Mouse (Mus musculus): ENCODE measurements at regions not wholly inside any gene's neighbourhood (a gene's known extent, or its start where the extent isn't known, plus 50 kb on each side); places are given as distances from the start of the nearest gene placed in this dataset.

DNA sequence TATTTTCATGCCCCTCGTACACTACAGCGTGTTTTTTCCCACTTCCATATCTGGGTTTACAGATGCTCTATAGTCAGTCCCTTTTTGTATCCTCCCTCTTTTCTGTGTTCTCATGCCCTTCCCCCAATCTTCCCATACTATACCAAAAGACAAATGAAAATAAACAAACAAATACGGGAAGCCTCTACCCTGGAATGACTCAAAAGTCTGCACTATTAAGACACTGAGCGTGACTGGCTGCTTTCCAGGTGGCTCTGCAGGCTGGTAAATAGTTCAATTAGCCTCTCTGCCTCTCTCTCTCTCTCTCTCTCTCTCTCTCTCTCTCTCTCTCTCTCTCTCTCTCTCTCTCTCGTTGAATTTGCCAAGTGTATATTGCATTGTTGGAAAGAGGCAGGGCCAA is 464.5 kb upstream of the Pou3f3 start:
- DNase-seq (ENCODE audit: low spot score in 2 of 2): no peak

DNA sequence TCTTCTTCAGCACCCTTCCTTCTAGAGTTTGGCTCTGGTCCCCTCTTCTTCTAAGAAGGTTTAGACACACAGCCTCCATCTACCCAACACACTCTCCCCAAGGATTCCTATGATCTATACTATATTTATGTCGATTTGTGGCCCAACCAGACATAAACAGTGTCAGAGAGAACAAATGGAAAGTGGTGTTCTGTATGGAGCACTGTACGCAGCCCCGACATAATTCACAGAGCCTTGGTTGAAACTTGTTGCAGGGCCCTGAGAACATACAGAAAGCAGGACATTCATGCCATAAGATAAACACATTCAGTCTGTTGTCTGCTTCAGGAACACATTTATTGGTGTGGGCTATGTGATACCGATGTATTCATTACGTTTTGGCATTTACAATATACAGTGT is 463.7 kb upstream of the Pou3f3 start:
- no peak for DNase-seq (ENCODE audit: low spot score in 2 of 2)

DNA sequence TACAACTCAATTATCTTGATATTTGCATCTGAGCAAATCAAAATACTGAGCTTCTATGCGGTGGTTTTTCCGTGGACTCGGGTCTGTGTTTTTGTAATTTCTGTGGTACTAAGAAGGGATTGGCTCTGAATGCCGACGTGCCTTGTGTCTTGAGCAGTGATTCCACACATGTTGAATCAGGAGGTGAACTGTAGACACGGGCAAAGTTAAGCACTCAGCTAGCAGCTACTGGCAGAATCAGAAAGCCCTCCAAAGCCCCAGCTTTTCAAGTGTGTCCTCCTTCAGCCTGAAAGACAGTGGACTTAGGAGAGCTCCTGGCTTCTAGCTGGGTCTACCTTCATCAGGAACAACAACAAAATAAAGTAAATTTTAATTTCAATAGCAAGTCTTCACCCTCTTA is 462.9 kb upstream of the Pou3f3 start:
- no peak for DNase-seq (ENCODE audit: low spot score in 2 of 2)

DNA sequence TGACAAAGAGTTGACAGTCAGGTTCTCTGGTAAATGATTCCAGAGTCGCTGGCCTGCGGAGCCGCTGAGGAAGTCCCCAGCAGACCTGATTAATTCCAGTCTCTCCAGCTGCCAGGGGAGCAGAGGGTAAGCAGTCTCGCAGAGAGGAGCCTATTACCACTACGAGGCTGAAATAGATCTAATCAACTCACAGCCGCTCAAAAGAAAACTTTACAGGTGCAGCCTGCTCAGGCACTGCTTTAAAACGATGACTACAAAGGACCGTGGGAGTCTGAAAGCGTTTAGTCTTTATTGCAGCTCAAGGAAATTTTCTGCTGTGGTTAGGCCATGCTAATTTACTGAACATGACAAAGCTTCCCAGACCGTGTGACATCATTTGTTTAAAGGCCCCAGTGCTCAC is 462.3 kb upstream of the Pou3f3 start:
- DNase-seq (ENCODE audit: low spot score in 2 of 2): no peak

DNA sequence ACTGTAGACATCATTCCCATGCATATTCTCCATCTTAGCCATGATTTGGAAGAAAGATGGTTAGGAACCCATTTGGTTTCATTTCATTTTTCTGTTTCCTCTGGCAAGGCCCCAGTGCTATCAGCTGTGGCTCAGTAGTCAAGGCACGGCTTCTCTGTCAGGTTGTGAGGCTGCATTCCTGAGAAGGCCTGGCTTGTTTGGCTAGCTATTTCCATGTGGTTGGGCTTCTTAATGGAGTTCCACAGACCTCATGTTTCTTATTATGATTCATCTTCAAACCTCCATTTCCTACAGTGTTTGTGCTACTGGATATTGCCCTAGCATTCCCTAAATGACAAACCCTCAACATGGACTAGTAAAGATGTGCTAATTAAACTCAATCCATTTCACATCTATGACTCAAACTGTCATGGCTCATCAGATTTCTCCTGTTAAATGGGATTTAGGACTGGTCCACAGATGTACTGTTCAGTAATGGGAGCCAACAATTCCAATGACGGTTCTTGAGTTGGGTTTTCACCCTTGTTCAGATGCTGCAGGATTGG is 459.0 kb upstream of the Pou3f3 start:
- no peak for DNase-seq (ENCODE audit: low spot score in 2 of 2)

DNA sequence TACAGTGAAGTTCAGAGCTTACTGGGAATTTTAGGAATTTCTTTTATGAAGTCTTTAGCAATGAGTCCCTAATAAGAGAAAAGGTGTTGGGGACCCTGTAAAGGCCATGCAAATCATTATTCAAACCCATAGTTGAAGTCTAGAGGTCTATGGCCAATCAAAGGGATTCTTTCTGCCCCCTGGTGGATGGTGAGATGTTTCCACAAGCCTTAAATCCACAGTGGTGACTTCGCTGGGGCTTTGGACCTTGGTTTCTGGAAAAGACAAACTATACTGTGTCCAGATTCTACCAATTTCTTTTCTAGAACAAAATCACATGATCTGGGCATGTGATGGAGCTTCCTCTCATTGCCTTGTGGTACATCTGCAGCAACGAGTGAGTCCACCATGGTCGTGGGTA is 457.2 kb upstream of the Pou3f3 start:
- DNase-seq (ENCODE audit: low spot score in 2 of 2): no peak

DNA sequence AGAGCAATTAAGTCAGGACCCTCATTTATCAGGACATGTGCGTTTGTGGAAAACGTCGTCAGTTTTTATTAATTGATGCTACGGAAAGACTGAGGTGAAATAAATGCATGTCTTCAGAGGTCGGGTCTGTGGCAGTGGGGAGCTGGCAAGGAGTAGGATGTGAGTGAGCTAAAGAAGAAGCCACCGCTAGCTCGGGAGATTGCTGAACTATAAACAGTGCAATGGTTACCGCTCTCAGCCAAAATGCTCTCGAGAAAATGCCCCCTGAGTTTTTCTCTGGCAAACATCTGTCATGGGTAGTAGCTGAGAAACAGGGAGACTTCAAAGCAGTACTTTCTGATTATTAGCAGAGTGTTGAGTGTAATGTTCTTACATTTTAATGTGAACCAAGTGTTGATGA is 454.4 kb upstream of the Pou3f3 start:
- DNase-seq (ENCODE audit: low spot score in 2 of 2): no peak

DNA sequence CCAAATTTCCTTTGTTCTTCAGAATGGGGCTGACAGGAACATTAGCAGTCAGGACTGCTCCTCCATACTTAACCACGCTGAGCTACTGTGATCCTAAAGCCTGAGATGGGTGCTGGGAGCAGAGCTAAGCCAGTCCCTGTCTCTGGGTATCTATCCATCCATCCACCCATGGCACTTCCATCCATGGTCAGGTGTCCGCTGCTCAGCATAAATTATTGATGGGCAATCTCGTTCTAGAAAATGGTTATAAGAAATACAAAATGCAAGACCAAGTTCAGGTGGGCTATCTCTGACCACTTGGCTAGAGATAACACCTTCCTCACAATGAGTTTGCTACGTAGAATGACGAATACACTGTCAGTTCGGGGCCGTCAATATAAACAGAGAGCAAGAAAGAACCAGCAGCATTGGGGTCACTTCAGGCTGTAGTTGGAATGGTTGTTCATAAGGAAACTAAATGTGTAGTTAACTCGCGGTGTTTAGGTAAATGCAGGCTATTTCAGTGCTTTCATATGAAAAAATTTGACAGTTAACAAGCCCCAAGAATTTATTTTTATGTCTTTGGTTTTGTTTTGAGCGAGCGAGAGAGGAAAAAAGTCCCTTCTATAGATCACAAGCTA is 453.9 kb upstream of the Pou3f3 start:
- DNase-seq (ENCODE audit: low spot score in 2 of 2): no peak

DNA sequence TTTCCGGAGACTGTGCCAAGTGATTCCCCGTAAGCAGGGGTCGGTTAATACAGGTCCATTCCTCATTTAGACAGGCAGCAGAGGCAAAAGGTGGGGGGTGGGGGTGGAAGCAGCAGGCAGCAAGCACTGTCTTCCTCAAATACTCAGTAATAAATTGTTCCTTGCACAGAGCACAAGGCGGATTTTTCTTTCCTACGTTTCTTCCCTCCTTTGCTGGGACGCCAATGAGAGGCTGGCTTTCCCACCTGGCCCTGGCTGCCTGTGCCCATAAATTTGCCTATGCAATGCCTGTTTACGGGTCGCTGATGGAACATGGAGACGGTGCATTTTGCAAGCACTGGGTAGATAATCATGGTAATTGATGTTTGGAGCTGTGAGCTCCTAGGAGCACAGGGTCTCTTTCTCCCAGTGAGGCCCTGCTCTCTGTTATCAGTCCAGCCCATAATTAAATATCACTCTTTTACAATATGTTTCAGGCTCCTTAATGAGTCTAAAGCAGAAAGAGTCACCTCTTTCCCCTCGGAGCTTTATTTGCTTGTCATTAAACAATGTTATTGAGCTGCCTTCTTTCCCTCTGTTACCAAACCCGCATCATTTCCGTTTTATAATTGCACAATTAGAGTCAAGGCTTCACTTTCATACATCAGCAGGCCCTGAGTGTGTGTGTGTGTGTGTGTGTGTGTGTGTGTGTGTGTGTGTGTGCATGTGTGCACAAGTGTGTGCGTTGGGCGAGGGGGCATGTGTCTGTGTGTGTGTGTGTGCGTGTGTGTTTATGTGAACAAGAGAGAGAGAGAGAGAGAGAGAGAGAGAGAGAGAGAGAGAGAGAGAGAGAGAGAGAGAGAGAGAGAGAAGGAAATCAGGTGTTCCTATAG is 452.7 kb upstream of the Pou3f3 start:
- no peak for DNase-seq (ENCODE audit: low spot score in 2 of 2)

DNA sequence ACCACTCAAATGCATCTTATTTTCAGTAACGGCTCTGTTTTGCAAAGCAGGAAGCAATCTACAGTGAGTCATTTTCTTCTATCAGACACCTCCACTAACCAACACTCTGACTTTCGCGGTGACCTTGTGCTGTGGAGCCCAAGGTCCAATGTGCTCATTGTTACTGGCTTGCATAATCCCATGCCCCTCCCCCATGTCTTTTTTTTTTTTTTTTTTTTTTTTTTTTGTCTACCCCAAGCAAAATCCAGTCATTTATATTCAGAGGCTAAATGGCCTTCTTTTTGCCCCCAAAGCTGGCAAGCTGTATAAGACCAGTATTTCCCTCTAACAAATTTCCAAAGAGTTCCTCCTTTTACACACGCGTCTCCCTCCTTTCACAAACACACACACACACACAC is 452.1 kb upstream of the Pou3f3 start:
- no peak for DNase-seq (ENCODE audit: low spot score in 2 of 2)

DNA sequence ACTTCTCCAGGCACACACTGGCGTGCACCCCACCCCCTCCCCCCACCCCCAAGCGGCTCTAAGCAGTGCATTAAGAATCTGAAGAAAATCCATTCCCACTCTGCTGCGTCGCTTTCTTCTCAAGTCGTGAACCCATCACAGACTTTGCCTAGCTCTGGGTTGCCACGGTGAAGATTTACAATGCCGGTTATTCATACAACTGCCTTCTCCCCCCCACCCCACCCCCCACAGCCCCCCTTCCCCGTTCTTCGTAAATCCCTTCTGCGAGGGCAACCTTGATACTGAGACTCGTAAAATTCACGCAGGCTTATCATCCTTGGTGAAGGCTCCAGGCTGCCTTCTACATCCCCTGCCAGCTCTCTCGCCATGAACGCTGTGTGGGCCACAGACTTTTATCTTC is 451.7 kb upstream of the Pou3f3 start:
- DNase-seq (ENCODE audit: low spot score in 2 of 2): no peak

DNA sequence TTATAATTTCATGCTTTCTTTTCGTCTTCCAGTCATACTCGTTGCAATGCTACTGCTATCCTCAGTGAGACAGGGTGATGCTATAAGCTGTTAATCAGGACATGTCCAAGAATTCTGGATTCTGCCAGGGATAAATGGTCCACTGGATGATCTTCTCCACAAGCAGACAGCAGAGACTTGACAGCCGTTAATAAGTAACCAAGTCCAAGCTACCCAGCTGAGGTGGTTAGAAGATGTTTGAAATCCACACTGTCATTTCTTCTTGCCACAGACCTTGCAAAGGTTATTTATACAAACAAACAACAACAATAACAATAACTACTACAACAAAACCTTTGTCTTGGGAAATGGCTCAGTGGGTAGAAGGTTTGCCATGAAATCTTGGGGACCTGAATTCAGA is 443.2 kb upstream of the Pou3f3 start:
- DNase-seq (ENCODE audit: low spot score in 2 of 2): no peak

DNA sequence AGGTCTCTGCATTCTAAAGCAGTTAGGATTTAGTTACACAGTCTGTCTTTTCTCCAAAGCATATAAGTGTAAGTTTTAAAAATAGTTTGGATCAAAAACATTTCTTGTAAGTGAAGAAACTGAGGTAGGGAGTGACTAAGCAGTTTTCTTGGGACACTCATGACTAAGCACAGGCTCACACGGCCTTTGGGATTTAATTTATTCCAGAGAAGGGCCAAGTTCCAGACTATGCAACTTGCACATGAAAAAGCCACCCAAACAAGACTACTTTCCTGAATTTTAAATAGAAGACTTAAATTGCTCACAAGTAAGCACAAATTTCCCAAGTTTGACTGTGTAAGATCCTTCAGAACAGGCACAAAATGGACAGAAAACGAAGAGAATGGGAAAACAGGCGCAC is 441.8 kb upstream of the Pou3f3 start:
- no peak for DNase-seq (ENCODE audit: low spot score in 2 of 2)

DNA sequence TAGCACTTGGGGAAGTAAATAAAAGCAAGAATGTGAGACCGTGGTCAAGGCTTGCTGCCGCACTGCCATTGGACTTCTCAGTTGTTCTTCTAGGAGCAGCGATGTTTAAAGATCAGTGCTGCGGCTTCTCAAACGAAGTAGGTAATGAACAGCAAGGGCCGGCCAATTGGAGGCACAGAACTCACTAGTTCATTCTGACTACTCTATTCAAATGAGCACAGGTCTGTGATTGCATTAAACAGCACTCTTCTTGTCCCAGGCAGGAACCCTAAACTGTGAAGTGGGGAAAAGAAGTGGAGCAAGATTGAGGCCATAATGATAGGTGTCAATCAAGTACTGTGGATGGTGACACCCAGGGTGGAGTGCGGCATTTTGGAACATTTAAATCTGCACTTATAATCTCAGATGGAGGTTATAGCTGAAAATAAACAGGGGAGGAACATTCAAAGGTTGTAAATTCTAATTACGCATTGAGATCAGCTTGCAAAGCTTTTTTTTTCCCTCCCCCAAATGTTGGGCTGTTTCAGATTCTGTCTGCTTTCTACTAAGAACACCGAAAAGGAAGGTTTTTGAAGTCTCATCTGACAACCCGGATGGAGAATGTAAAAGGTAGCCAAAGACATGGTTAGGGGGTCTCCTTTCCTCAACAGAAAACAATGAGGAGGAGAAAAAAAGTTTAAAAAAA is 438.5 kb upstream of the Pou3f3 start:
- no peak for DNase-seq (ENCODE audit: low spot score in 2 of 2)

DNA sequence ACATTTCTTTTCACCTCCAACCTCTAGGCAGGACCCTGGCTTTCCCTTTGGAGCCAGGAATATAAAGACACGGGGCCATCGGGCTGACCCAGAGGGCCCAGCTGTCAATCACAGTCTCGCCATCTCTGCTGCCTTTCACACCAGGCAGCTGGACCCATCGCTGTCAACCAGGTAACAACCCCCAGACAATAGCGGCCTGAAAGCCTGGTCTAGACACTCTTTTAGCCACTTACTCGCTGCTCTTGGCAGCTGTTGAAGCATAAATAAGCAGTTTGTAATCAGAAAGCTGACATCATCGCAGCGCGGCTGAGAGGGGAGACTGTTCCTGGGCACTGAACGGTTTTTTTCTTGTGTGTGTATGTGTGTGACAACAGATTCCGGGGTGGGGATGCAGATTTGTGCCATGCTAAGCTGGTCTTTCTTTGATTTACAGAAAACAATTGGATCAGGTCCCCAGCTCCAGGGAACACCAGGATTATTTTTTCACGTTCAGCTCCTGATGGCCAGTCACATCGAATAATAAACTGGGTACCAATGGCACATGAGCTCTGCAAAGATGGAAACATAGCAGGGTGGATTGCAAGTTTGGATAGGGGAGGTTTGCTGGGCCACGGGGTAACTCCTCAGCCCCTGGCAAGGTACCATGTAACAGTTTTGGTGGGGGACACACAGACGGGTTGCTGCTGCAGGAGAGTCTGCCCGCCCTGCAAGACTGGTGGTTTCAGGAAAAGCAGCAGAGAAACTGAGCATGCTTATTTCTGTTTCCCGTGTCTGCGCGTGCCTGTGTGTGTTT is 437.6 kb upstream of the Pou3f3 start:
- no peak for DNase-seq (ENCODE audit: low spot score in 2 of 2)

DNA sequence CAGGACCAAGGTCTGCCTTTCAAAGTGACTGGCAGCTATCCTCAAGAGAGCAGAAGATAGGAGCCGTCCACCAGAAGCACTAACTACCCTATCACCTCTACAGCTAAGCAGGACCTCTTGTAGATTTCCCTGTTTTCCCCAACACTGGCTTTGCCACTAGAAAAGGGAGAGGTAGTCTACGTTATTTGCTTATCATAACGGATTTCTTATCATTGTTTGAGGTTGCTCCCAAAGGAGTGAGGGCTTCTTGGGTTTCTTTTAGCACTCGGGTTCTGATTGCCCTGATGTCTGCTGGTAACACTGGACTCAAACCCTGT is 437.0 kb upstream of the Pou3f3 start:
- DNase-seq (ENCODE audit: low spot score in 2 of 2): no peak

DNA sequence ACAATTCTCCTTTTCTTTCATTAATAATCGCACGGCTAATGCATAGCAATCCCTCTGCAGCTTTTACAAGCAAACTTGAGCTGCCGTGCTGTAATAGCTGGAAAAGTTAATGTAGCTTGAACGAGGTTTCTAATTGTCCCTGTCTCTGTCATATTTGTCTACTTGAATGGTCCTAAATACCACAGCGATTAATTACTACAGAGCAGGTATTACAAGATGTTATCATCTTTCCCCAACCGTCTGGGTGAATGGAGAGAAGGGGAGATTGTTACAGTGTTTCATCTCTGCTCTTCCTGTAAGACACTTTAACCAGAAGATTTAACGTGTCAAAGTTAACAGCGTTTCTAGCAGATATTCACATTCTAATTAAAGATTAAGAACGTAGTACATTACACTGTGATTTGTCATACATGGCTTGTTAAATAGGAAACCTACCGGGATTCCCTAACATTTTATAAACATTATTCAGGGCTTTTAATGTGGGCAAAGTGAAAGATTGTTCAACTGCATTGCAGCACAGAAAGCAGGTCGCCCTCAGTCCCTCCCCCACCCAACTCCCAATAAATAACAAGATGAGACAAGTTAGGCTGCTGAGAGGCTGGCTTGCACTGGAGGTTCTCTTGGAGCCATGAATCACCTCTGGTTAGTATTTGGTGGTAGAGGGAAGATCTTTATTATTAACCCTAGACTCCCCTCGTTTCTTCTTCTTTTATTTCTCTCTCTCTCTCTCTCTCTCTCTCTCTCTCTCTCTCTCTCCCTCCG is 436.2 kb upstream of the Pou3f3 start:
- DNase-seq (ENCODE audit: low spot score in 2 of 2): no peak

DNA sequence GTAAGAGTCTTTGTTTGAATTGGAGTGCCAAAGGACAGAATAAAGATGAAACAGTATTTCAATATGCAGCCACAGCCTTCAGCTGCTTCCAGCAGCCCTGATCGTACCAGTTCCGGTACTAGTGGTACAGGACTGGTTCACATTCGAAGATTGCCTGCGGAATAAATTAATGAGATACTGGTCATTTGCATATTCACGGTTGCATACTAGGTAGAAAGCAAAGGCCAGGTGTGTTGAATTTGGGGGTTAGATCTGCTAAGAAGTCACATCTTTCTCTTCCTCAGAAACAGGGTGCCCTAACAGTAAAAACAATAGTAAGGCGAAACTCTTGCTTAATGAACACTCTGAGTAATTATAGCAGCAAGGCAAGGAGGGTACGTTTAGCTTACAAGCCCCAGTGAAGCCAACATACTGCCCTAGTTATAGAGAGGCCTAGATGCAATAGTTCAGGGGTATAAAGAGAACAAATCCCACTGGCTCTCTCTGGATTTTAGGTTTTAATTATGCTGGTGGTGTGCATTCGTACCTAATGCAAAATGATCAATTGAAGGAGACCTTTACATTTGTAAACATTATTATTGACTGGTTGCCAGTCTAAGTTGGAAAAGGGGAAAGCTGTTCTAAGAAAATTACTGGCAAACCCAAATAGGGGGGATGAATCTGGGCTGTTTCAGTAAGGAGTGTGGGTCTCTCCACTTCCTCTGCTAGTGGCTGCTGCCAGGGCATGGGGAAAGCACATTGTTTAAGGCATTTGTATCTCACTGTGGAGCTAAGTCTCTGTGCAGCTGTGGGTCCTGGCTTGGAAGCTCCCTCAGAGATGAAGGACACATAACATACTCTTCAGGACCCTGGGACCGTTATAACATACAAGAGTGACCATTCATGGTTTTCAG is 435.3 kb upstream of the Pou3f3 start:
- DNase-seq (ENCODE audit: low spot score in 2 of 2): no peak

DNA sequence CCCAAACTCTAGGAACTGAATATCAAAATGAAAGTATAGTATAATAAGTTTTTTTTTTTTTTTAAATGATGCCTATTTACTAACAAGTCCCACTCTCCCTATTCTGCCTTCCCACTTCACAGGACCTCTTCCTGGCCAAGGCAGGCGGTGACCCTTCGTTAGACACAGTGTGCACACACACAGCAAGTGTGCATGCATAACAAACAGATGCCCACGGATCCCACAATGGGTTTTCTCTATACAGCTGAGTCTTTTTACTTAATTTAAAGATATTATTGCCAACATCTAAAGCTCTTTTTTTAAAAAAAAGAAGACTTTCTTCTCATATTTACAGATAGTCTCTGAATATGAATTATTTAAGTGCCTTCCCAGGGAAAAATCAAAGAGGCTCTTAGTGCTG is 434.5 kb upstream of the Pou3f3 start:
- no peak for DNase-seq (ENCODE audit: low spot score in 2 of 2)

DNA sequence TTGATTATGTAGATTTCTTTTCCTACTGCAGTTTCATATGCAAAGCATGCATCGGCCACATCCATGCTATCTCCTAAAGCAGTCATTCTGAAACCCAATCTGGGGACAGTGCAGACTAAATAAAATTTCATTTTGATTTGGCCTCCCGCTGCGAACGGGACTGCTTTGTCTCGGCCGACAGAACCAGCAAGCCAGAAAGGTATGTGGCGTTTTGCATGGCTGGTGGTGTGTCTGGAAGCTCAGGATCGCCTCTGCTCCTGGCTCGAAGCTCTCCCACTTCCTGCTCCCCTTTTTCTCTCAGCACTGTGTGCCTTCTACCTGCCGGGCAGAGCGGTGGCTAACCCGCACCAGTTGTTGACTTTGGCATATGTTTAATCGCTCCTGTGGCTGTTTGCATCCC is 433.8 kb upstream of the Pou3f3 start:
- no peak for DNase-seq (ENCODE audit: low spot score in 2 of 2)

Data from left cerebral cortex, adult 18-20 months (tissue).